Comparison of ENCODE assay signal across 8 mouse cellular contexts in the genomic region with DNA sequence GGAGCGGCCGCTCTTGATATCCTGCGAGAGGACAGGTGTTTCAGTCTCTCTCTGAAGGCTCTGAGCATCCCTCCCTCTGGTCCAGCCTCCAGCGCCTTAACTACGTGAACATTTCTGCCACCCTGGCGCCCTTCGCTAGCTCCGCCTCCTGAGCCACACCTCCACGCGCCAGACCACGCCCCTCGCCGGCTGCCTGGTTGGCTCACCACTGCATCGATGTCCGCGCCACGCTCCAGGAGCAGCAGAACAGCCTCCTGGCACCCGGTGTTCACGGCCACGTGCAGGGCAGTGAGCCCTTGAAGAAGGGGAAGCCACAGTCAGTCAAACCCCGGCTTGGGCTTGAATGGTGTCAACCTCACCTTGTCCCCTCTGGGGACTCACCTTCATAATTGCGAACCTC. TPM values are rescaled to one million over a fixed set of nuclear protein-coding genes. Genes with fewer than 3 reads are reported as not detected.
A peak's percentile ranks its signal among the peaks of the same experiment; 100 is the strongest.
DNase-seq lines count a peak whose midpoint lies in the region; ATAC-seq and TF ChIP-seq lines count a peak whose summit lies in the region.
"Had no signal": no experiment of that assay in that cellular context is flagged by ENCODE, and none has a peak within 500 bp of the region (broad histone marks: within the 10 kb centered on the region; RNA-seq: fewer than 3 reads in every experiment).

No protein-coding gene starts in this region.

- H3K36me3 ChIP-seq in thymus, adult 2 months (ENCODE audit: control insufficient read depth, insufficient read depth, low read length) = no peaks in the 10 kb centered on the region
- no peaks in the 10 kb centered on the region for H3K36me3 ChIP-seq in forebrain, embryonic 14.5 days (ENCODE audit: control insufficient read depth, insufficient read depth, low read length)
- H3K36me3 ChIP-seq in lung, embryonic 15.5 days = no peaks in the 10 kb centered on the region
- no peaks in the 10 kb centered on the region for H3K36me3 ChIP-seq in stomach, embryonic 15.5 days

- H3K4me2 ChIP-seq in forebrain, embryonic 14.5 days (ENCODE audit: low read length) = peak overlapping the region; percentile 34
- peak overlapping the region; percentile 46 for H3K4me2 ChIP-seq in lung, embryonic 15.5 days
- peak overlapping the region; percentile 39 for H3K4me2 ChIP-seq in stomach, embryonic 15.5 days

- peak; percentile 24 for DNase-seq in thymus, postnatal 14 days
- no peak for DNase-seq in thymus, adult 2 months
- peak; percentile 35 for DNase-seq in forebrain, embryonic 14.5 days (ENCODE audit: low spot score)
- peak; percentile 83 for DNase-seq in kidney, adult 18-20 months

- H3K27ac ChIP-seq in thymus, adult 2 months (ENCODE audit: control insufficient read depth, insufficient read depth, low read length) = no peak overlapping the region
- H3K27ac ChIP-seq in forebrain, embryonic 14.5 days (ENCODE audit: low read depth, low read length) = no peak overlapping the region
- H3K27ac ChIP-seq in lung, embryonic 15.5 days = no peak overlapping the region
- H3K27ac ChIP-seq in stomach, embryonic 15.5 days = no peak overlapping the region

- no peak for TF ChIP-seq POLR2A in thymus, adult 2 months (IDR thresholded peaks at IDR 0.05; ENCODE audit: control insufficient read depth, extremely low read depth, insufficient read depth, low read length, poor library complexity)

- no peak overlapping the region for H3K9ac ChIP-seq in forebrain, embryonic 14.5 days (ENCODE audit: low read length)
- H3K9ac ChIP-seq in lung, embryonic 15.5 days = no peak overlapping the region
- H3K9ac ChIP-seq in stomach, embryonic 15.5 days = no peak overlapping the region

- 85% methylated on average over 22 of the region's 22 CpGs for WGBS in thymus, adult 2 months
- 2% methylated on average over 22 of the region's 22 CpGs for WGBS in forebrain, embryonic 14.5 days
- 7% methylated on average over 22 of the region's 22 CpGs for WGBS in lung, embryonic 15.5 days
- WGBS in stomach, embryonic 15.5 days = 8% methylated on average over 22 of the region's 22 CpGs

- ATAC-seq in forebrain, embryonic 14.5 days = peak; percentile 40
- ATAC-seq in lung, embryonic 15.5 days (ENCODE audit: borderline replicate concordance, extremely low read depth, low FRiP score, low TSS enrichment) = peak; percentile 32; the same call in 1 of the 2 replicates
- peak; percentile 23; the same call in 1 of the 2 replicates for ATAC-seq in stomach, embryonic 15.5 days (ENCODE audit: insufficient read depth, low FRiP score, low read depth)
- ATAC-seq in granulocyte monocyte progenitor cell, adult 5-6 weeks (replicated peaks; ENCODE audit: poor library complexity, severe bottlenecking) = no peak

- peaks cover 3% of the 10 kb centered on the region for H3K4me1 ChIP-seq in thymus, adult 2 months (replicated peaks; ENCODE audit: control insufficient read depth, insufficient read depth, low read length)
- H3K4me1 ChIP-seq in forebrain, embryonic 14.5 days (ENCODE audit: control insufficient read depth, insufficient read depth, low read length) = 0 out of 2 replicates have a peak, but pooled peaks cover 2% of the 10 kb centered on the region
- H3K4me1 ChIP-seq in lung, embryonic 15.5 days = peaks cover 16% of the 10 kb centered on the region
- peaks cover 14% of the 10 kb centered on the region for H3K4me1 ChIP-seq in stomach, embryonic 15.5 days

- no peak for TF ChIP-seq CTCF in thymus, adult 2 months (IDR thresholded peaks at IDR 0.05; ENCODE audit: borderline replicate concordance, control insufficient read depth, extremely low read depth, insufficient read depth, low read length, poor library complexity)

- H3K27me3 ChIP-seq in thymus, adult 2 months (ENCODE audit: control insufficient read depth, insufficient read depth, low read length) = no peaks in the 10 kb centered on the region
- peaks cover 39% of the 10 kb centered on the region for H3K27me3 ChIP-seq in forebrain, embryonic 14.5 days (replicated peaks; ENCODE audit: control insufficient read depth, insufficient read depth, low read length)
- H3K27me3 ChIP-seq in lung, embryonic 15.5 days = peaks cover 36% of the 10 kb centered on the region
- peaks cover 15% of the 10 kb centered on the region; the same call in 1 of the 2 replicates for H3K27me3 ChIP-seq in stomach, embryonic 15.5 days (replicated peaks)

- H3K9me3 ChIP-seq in forebrain, embryonic 14.5 days (replicated peaks; ENCODE audit: control insufficient read depth, low read length) = no peaks in the 10 kb centered on the region
- no peaks in the 10 kb centered on the region for H3K9me3 ChIP-seq in lung, embryonic 15.5 days
- no peaks in the 10 kb centered on the region for H3K9me3 ChIP-seq in stomach, embryonic 15.5 days

- no peak overlapping the region for H3K4me3 ChIP-seq in thymus, adult 2 months (ENCODE audit: control insufficient read depth, insufficient read depth, low read length)
- H3K4me3 ChIP-seq in forebrain, embryonic 14.5 days (ENCODE audit: low read depth, low read length) = peak overlapping the region; percentile 7; the same call in 1 of the 2 replicates
- 0 out of 2 replicates have a peak overlapping the region, but pooled peaks have one; percentile 8 for H3K4me3 ChIP-seq in lung, embryonic 15.5 days
- H3K4me3 ChIP-seq in stomach, embryonic 15.5 days (replicated peaks) = 0 out of 2 replicates have a peak overlapping the region, but pooled peaks have one; percentile 4

RNA-seq across cellular contexts. Expression of a gene that starts 11.5 kb away (rescaled TPM):
- polyA plus RNA-seq in thymus, adult 2 months (2012; rRNA removed) = 54.4 and 67.2 TPM in 2 replicates
- polyA plus RNA-seq in forebrain, embryonic 14.5 days (2014; fragmentation: Nextera tagmentation; extraction: Ambion mirVana) = 0.75 TPM in 1 of 2 replicates, not detected in the other
- polyA plus RNA-seq in lung, embryonic 15.5 days (2015; fragmentation: Nextera tagmentation; extraction: Ambion mirVana) = 4.3 and 4.7 TPM in 2 replicates
- 8.9 and 10.4 TPM in 2 replicates for polyA plus RNA-seq in stomach, embryonic 15.5 days (2015; fragmentation: Nextera tagmentation; extraction: Ambion mirVana)
- 7.5 and 8.5 TPM in 2 replicates for total RNA-seq in granulocyte monocyte progenitor cell, adult 5-6 weeks (2014; fragmentation: Nextera tagmentation)
- 0.57 and 1.0 TPM in 2 replicates for total RNA-seq in granulocyte monocyte progenitor cell, adult 5-6 weeks (2017)

RNA-seq across cellular contexts. Expression of a gene that starts 14.5 kb away (rescaled TPM):
- 2.4 and 2.8 TPM in 2 replicates for polyA plus RNA-seq in thymus, adult 2 months (2012; rRNA removed)
- polyA plus RNA-seq in forebrain, embryonic 14.5 days (2014; fragmentation: Nextera tagmentation; extraction: Ambion mirVana) = not detected in 2 replicates
- 15.2 and 16.1 TPM in 2 replicates for polyA plus RNA-seq in lung, embryonic 15.5 days (2015; fragmentation: Nextera tagmentation; extraction: Ambion mirVana)
- 24.3 and 24.6 TPM in 2 replicates for polyA plus RNA-seq in stomach, embryonic 15.5 days (2015; fragmentation: Nextera tagmentation; extraction: Ambion mirVana)
- not detected in 2 replicates for total RNA-seq in granulocyte monocyte progenitor cell, adult 5-6 weeks (2014; fragmentation: Nextera tagmentation)
- not detected in 2 replicates for total RNA-seq in granulocyte monocyte progenitor cell, adult 5-6 weeks (2017)

RNA-seq across cellular contexts. Expression of a gene that starts 40.3 kb away (rescaled TPM):
- 36.4 and 55.5 TPM in 2 replicates for polyA plus RNA-seq in thymus, adult 2 months (2012; rRNA removed)
- 5.8 and 7.6 TPM in 2 replicates for polyA plus RNA-seq in forebrain, embryonic 14.5 days (2014; fragmentation: Nextera tagmentation; extraction: Ambion mirVana)
- 313 and 345 TPM in 2 replicates for polyA plus RNA-seq in lung, embryonic 15.5 days (2015; fragmentation: Nextera tagmentation; extraction: Ambion mirVana)
- 129 and 151 TPM in 2 replicates for polyA plus RNA-seq in stomach, embryonic 15.5 days (2015; fragmentation: Nextera tagmentation; extraction: Ambion mirVana)
- total RNA-seq in granulocyte monocyte progenitor cell, adult 5-6 weeks (2014; fragmentation: Nextera tagmentation) = not detected in 2 replicates
- total RNA-seq in granulocyte monocyte progenitor cell, adult 5-6 weeks (2017) = not detected in 2 replicates

RNA-seq across cellular contexts. Expression of a gene that starts 40.7 kb away (rescaled TPM):
- polyA plus RNA-seq in thymus, adult 2 months (2012; rRNA removed) = 0.36 and 0.57 TPM in 2 replicates
- polyA plus RNA-seq in forebrain, embryonic 14.5 days (2014; fragmentation: Nextera tagmentation; extraction: Ambion mirVana) = 5.6 and 7.1 TPM in 2 replicates
- 0.16 TPM in 1 of 2 replicates, not detected in the other for polyA plus RNA-seq in lung, embryonic 15.5 days (2015; fragmentation: Nextera tagmentation; extraction: Ambion mirVana)
- polyA plus RNA-seq in stomach, embryonic 15.5 days (2015; fragmentation: Nextera tagmentation; extraction: Ambion mirVana) = 0.39 TPM in 1 of 2 replicates, not detected in the other
- total RNA-seq in granulocyte monocyte progenitor cell, adult 5-6 weeks (2014; fragmentation: Nextera tagmentation) = not detected in 2 replicates
- not detected in 2 replicates for total RNA-seq in granulocyte monocyte progenitor cell, adult 5-6 weeks (2017)
- polyA plus RNA-seq: spleen, adult 2 months had no signal

RNA-seq across cellular contexts. Expression of a gene that starts 50.0 kb away (rescaled TPM):
- 3.3 and 3.9 TPM in 2 replicates for polyA plus RNA-seq in thymus, adult 2 months (2012; rRNA removed)
- not detected in 2 replicates for polyA plus RNA-seq in forebrain, embryonic 14.5 days (2014; fragmentation: Nextera tagmentation; extraction: Ambion mirVana)
- not detected in 2 replicates for polyA plus RNA-seq in lung, embryonic 15.5 days (2015; fragmentation: Nextera tagmentation; extraction: Ambion mirVana)
- 0.09 TPM in 1 of 2 replicates, not detected in the other for polyA plus RNA-seq in stomach, embryonic 15.5 days (2015; fragmentation: Nextera tagmentation; extraction: Ambion mirVana)
- total RNA-seq in granulocyte monocyte progenitor cell, adult 5-6 weeks (2014; fragmentation: Nextera tagmentation) = not detected in 2 replicates
- total RNA-seq in granulocyte monocyte progenitor cell, adult 5-6 weeks (2017) = 0.56 TPM in 1 of 2 replicates, not detected in the other
